Mouse (Mus musculus) thymus, adult 18-20 months (tissue): ENCODE data around the gene Glt28d2.
"Not testable (repeated sequence)": the region's sequence is repeated elsewhere in the genome, so short reads cannot be mapped to it uniquely, and the experiment has no call there.

Source experiments
- DNase-seq, 2 experiments: peaks; one replicate each; pipeline ENCODE4 v3.0.0; 2022; ENCODE audit warnings: mixed read lengths in 2 of 2

Glt28d2 gene

DNA sequence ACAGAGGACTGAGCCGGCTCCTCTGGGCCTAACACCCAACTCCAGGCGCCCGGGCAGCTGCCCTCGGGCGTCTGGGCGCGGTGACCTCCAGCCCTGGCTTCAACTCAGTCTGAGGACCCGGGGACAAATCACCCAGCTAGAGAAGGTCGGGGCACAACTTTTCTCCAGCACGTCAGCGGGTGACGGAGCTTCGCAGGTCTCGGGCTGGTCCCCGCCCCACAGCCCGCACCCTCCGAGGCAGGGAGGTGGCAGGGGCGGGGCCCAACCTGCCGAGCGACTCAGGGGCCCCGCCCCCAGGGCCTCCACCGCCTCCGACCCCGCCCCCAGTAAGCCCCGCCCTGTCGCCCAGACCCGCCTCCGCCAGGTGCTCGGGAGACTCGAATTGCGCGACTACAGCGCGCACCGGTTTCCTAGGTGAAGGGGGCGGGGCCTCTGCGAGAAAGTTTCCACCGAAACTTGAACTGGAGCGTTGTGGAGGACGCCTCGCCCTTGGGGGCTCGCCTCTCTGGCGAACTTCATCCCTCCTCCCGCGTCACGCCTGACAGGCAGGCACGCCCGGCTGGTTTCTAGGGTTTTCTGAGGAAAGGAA is at the start of gene Glt28d2, which contains the start of gene Gm37240:
Glt28d2 (minus strand) TSS at position 278 of the 589 bp plus-strand sequence.
Gm37240 (minus strand) TSS at position 280 of the 589 bp plus-strand sequence.
- DNase-seq, result peak; percentile 56 to 69

DNA sequence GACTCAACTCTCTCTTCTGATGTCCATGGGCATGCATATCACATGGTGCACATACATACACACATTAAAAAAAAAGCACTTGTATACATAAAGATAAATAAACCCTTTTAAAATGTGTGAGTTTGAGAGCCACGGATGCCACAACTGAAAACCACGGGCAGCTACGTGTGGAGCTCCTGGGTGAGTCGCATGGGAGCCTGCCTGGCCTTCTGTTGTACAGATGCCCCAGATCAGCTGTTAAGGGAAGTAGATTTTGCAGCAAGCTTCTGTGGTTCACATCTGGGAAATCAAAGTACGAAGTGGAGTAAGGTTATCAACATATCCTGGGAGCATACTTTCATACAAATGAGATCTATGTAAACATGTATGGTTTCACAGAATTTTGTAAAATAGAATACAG is 46.3 kb upstream of the Glt28d2 start:
- no peak for DNase-seq

DNA sequence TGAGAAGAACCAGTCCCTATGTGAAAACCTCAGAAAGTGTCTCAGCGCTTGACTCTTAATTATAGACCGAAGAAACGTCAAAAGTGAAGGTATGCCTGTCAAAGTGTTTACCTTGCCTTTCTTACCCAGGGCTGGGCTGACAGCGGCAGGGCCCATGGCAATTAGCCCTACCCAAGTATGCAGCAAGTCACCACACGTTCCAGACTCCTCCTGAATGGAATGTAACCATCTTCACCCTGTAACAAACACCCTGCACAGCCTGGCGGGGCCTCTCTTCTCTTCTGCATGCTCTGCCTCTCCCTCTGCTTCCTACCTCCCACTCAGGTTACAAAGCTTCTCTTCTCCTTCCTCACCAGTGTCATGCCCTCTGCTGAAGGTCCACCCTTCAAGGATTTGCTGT is 44.5 kb upstream of the Glt28d2 start:
- no peak for DNase-seq

DNA sequence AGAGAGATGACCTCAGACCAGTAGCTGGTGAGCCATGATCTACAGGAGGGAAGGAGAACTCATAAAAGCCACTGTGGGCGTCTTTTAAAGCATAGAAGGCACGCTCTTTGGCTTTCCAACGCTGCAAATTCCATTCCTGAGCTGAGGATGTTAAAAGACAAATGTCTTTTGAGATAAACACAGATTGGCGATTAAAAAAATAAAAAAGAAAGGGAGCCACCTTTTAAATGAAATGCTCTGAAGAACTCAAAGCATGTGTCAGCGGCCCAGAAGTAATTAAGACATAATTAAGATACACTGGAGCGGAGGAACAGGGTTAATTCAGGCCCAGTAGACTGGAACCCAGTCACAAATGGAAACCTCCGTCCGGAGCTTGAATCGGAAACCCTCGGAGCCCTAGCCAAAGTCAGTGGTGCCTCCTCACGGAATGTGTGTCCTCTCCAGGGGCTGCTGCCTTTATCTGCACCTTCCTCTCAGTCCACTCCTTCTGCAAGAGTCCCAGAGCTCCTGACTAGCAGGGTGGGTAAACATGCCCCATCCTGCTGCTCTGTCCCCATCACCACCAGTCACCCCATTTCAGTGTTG is 43.4 kb upstream of the Glt28d2 start:
- DNase-seq, result no peak

DNA sequence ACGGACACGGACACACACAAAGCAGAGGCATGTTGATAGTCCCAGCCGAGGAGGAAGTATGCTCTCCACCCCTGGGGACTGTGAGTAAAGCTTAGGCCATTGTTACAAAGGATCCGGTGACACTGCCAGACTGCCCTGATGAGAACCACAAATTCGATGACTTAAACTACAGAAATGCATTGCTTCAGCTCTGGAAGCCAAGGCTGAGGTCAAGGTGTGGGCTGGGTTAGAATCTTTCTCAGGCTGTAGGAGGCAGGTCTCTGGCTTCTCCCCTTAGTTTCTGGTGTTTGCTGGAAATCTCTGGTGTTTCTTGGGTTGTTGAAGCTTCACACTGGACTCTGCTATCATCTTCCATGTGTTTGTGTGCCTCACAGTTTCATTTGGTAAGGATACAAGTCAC is 42.4 kb upstream of the Glt28d2 start:
- no peak for DNase-seq

DNA sequence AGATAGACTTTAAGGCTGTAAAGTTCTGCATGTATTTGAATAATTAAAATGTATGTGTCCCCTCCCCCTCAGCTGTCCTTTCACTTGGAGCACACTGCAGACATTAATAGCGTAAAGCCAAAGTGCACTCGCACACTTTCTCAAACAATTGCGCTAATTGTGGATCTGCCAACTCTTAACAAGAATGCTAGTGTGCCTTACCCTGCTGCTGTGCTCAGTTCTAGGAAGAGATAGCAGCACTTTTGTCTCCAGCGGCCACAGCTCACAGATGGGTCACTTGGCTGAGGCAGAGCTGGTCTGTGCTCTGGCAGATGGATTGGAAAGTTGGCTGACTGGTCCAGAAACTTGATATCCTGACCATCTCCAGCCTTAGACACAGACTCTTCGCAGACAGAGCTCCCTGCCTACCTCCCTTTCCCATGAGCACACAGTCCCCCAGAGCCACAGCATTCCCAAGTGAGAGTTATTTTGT is 40.9 kb upstream of the Glt28d2 start:
- DNase-seq, result no peak

DNA sequence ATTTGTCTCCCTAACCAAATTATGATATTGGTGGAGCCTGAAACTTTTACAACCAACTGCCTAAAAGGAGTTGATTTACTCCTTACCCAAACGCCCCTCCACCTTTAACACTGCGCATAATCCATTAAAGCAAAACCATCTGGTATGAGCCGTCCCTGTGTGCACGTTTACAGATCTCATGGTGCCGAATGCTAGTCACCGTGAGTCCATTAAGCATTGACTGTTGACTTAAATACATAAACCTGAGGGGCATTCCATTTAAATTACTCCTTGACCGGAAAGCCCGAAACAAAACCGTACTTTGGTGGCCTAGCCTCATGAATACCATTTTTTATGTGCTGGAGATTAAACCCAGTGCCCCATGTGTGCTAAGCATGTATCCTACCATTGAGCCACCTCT is 40.0 kb upstream of the Glt28d2 start:
- DNase-seq, result no peak

DNA sequence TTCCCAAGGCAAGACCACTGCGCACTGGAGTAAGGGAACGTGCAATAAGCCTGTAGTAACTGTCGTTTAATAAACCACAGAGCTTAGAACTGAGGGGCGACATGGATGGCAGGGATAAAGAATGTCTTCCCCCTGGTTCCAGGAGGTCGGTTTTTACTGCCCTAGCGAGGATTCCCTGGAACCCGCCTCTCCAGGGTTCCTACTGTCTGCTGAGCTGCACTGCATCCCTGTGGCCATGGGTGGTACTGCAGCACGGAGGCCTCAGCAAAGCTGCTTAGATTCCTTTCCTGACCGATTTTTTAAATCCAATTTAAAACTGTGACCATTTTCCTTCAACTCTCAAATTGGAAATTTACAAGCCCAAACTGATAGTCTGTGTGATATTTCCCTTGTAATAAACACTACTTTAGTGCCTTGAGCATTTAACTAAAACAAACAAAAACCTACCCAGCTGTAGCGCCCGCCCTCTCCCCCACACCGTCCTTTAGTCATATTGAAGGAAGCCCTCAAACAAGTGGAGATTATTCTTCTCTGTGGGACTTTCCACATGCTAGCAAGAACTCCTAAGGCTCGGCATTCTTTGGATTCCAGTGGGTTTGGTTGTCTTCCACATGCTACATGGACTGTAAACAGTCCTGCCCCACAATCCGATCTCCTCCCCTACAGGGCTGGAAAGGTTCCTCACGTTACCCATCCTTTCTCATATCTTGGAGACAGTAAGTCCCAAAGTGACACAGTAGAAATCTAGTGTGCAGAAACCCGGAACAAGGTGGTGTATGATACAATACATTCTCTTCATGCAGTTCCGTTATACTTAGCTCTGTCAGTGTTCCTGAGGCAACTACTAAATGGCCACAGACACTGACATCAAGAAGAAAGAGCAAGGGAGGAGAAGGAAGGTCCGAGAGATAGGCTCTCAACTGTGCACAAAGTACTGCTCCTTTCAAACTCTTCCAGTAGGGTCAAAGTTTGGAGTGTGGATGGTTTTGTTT is 36.9 kb upstream of the Glt28d2 start:
- peak in 1 of 2 experiments; percentile 6 for DNase-seq

DNA sequence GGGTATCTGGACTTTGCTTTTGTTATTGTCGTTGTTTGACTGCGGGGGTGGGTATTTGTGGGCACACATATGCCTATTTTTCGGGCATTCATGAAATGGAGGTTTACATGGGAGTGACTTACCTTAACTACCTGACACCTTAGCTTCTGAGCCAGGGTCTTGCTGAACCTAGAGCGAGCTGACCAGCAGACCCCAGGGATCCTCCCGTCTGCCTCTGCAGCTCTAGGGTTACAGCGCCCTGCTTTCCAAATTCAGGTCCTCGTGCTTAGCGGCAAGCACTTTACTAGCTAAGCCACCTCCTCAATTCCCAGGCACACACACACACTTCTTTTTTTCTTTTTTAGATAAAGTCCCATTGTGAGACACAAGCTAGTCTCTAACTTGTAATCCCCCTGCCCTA is 36.0 kb upstream of the Glt28d2 start:
- no peak for DNase-seq

DNA sequence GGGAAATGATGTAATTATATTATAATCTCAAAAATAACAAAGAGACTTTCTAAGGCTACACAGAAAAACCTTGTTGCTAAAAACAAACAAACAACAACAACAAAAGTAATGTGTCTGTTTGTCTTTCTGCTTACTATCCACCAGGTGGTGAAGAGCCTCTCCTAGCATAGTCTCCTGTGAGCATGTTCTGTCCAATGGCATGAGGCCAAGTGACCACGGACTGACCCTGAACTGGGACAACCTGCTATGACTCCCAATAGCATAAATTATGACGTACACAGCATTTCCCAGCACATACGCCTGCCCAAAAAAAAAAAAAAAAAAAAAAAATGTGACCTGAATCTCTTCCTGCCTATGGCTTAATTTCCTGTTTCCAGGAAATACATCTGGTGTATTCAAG is 35.0 kb upstream of the Glt28d2 start:
- DNase-seq, result no peak

DNA sequence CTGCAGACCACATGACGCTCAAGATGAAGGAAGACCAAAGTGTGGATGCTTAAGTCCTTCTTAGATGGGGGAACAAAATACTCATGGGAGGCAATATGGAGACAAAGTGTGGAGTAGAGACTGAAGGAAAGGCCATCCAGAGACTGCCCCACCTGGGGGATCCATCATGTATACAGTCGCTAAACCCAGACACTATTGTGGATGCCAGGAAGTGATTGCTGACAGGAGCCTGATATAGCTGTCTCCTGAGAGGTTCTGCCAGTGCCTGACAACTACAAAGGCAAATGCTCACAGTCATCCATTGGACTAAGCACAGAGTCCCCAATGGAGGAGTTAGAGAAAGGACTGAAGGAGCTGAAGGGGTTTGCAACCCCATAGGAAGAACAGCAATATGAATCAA is 33.4 kb upstream of the Glt28d2 start:
- not testable (repeated sequence) for DNase-seq

DNA sequence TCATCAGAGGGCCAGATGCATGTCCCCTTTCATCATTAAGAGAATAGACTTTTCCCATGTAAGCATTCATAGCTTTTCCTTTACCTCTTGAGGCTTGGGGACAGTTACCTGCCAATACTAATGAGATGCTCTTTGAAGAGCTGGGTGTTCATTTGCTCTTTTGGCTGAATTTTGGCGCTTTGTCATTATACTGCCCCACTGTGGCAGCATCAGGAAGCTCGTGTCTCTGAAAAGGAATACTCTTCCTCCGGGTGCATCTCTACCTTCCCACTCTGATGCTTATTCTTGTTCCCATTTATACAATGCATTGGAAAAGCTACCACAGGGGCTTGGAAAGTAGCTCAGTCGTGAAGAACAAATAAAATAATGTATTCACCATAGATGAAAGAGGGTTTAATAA is 30.3 kb upstream of the Glt28d2 start:
- DNase-seq, result no peak

DNA sequence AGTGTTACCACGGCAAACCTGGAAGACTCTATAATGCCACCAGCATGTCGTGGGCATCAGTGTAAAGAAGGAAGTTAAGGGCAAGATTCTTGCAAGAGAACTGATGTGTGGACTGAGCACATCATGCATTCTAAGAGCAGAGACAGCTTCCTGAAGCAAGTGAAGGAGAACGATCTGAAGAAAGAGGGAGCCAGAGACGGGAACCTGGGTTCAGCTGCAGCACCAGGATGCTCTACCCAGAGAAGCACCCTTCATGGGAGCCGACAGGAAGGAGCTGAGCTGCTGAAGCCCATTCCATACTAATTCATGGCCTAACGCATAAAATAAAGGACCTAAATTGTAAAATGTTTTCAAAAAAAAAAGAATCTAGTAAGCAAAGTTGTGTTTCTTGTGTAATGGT is 27.5 kb upstream of the Glt28d2 start:
- DNase-seq, result no peak

DNA sequence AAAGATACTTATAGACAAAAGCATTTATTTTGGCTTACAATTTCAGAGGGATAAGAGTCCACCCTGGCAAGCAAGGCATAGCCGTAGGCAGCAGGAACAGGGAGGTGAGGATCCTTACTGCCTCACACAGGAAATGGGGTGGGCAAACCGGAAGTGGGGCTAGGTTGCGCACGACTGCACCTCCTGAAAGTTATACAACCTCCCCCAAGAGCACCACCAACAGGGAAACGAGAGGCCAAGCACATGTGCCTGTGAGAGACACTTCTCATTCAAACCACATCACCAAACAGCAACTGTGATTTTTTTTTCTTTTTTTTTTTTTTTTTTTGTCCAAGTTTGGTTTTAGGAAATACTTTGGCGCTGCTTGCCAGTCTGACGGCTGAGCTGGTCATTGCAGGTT is 19.8 kb upstream of the Glt28d2 start:
- no peak for DNase-seq

DNA sequence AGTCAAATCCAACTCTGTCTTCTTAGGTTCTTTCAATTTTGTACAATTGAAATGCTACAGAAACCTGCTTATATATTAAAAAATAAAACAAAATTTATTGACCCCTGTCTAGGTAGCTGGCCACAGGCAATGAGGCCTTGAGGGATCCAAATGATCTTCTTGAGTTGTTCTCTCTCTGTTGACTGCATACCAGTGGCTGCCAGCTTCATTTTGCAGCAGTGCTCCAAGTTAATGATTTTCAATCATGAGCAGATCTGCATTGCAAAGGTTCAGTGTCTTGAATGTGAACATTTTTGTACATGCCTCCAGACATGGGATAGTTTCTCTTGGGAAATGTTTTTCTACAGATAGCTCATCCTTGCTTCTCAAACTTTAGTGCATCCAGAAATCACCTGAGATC is 17.1 kb upstream of the Glt28d2 start:
- DNase-seq, result no peak

DNA sequence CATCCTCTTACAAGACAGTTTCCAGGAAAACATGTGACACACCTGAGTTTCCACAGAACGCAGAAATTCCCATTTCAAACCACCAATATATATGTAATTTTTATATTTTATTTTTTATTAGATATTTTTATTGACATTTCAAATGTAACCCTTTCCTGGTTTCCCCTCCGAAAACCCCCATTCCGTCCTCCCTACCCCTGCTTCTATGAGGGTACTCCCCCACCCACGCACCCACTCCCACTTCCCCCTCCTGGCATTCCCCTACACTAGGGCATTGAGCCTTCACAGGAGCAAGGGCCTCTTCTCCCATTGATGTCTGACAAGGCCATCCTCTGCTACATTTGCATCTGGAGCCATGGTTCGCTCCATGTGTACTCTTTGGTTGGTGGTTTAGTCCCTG is 7.7 kb upstream of the Glt28d2 start:
- DNase-seq, result no peak

DNA sequence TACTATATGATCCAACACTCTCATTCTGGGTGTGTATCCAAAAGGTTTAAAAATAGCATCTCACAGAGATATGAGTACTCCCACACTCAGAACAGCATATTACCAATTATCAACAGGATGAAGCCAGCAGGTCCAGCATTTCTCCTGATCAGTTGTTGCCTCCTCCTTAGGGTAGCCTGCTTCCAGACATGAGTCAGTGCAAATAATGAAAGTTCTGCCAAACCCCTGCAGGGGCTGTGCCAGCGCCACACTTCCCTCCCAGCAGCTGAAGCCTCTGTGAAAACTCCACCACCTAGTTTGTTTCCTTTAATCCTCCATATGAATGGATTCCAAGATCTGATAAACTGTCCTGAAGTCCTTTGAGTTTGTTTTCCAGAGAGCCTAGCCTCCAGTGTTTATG is 4.3 kb upstream of the Glt28d2 start:
- DNase-seq, result no peak

DNA sequence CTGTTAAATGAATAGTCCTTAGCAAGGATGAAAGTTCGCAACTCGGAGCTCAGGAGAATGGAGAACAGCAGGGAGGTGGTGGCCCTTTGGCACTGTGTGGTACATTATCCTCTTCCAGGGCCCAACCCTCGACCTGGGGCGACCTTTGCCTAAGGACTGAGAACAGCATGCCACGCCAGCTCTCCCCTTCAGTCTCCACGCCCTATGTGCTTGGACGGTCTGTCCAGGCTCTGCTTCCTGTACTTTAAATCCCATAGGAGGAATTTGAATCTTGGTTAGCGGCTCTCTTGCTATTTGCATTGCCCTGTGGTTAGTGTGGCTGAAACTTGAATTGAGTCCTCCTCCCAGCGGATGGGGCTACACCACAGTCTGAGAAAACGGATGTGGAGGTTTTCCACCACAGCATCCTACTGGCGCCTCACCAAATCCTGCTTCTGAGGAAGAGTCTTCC is 930 bp upstream of the Glt28d2 start:
- DNase-seq, result peak in 1 of 2 experiments; percentile 8

DNA sequence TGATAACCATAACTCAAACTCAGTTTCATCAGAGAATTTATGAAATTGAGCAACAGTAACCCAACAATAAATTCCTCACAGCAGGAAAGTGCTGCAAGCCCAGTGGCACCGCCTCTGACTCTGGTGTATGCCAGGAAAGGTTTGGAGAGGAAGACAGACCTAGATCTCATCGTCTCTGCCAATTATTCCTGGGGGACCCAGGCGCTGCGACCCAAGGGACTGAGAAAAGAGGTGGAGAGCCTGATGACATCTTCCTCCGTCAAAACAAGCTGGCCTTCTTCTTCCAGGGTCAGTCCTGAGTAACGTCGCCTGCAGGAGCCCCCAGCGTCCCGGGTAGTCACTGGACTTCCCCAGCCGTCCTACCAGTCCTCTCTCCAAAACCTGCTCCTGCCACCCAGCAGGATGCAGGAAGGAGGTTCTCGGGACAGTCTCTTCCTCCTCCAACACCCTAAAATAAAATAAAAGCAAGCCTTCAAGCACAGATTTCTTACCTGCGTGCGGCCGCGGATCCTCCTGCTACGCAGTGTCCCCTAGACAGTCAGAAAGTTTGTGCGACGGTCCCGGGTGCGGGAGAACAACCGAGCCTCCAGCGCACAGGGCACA is 579 bp downstream of the Glt28d2 start:
- DNase-seq, result no peak

DNA sequence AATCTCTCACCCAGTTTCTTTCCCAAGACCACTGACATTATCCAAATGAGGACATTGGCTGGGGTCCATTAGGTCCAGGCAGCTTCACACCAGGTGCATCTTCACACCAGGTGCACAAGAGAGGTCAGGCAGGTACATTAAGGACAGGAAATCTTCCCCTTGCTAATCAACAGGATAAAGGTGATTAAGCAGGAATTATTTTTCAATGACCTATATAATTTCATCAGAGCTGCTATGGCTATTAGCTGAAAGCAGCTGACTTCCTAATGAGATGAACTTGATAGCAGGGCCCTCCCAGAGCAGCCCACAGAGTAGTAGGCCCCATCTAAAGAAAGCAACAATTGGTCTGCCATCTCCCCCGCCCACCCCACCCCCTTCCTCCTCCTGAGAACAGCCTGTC is 1.4 kb downstream of the Glt28d2 start:
- DNase-seq, result no peak

DNA sequence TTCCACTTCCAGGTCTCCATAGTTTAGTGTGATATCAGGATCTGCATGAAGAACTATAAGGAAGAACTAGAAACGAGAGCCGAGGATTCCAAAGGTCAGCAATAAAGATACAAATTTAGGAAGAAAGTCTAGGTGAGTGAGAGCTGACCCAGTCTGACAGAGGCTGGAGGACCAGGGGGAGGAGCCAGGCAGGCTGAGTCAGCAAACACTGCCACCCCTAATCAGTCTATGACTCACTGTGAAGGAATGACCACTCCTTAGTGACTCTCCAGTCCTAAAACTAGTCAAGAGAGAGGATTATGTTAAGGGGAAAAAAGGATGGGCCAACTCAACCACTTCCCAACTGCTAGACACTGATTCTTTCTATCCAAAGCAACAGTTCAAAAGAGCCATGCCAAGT is 6.6 kb downstream of the Glt28d2 start:
- no peak for DNase-seq

DNA sequence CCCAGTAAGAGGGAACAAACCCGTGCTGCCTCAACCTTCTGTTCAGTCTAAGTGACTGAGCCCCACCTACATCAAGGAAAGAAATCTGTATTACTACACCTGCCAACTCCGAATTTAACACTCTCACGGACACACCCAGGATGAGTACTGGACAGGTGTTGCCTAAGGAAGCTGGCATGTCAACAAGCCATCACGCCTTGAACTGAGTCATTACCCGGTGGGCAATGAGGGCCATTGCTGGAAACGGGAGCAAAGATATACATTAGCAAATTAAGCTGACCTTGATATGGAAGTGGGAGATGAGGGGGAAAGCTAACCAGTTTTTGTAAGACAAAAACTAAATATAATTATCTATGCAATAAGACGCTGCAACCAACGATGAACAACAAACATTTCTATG is 7.2 kb downstream of the Glt28d2 start:
- DNase-seq, result no peak

DNA sequence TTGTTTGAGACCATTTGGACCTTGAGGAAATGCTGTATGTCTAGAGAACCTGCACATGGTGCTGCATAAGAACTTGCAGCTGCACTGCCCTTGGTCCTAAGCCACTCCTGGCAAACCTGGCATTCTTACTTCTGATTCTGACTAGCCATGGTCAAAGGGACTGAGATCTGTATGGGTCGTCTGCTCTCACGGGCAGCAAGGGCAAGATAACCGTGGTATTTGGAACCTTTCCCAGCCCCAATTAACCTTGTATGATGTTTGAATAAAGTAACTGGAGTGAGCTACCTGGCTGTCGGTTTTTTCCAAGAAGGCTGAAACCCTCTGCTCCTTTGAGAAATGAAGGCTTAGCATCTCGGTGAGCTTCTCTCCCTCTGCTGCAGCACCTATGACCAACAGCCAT is 8.4 kb downstream of the Glt28d2 start:
- DNase-seq, result no peak
